Mouse (Mus musculus): Measurements from ENCODE around the gene Zfp507. TPM values are rescaled to one million over a fixed set of nuclear protein-coding genes. Genes with fewer than 3 reads are reported as not detected.

Gene Zfp507
- polyA plus RNA-seq, 1 experiment, result not detected

DNA sequence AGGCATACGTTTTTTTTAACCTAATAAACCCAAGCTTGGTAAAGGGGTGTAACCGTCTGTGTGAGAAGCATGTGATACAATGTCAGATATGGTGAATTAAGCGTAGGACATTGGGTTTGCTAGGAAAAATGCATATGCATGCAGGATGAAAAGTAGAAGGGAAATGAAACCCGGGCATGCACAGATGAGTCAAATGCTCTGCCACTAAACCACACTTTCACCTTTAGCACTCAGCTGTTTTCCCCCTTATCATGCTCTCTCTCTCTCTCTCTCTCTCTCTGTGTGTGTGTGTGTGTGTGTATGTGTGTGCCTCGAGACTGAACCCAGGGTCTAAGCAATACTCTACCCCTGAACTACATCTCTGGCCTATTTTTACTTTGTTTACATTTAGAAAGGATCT is 60.5 kb downstream of the Zfp507 start:
- Histone ChIP-seq H3K4me3 (ENCODE audit: insufficient read depth, low read length) (no peak overlapping the region), H3K27ac (ENCODE audit: insufficient read depth, low read depth, low read length) (no peak overlapping the region), H3K4me1 (ENCODE audit: control insufficient read depth, insufficient read depth, low read length) (no peaks in the 10 kb centered on the region)
- TF ChIP-seq CTCF (IDR thresholded peaks at IDR 0.05; ENCODE audit: low read depth, low read length) (no peak), POLR2A (IDR thresholded peaks at IDR 0.05; ENCODE audit: borderline replicate concordance, low read depth, low read length) (no peak)

DNA sequence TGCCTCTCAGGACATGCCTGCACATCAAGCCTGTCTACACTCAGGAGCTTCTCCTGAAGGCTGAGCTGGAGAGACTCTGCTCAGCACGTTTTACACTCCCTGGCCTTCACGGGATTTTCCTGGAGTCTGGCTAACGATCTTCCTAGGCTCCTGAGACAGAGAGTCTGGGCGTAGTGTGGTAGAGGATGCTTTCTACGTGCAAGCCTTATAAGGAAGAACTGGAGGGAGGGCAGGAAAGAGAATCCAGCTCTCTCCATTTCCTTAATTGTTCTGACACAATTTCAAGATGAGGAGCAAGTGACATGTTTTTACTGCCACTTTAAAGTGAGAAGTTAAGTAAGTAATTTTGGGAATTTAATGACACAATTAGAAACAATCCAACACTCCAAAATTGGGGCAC is 60.9 kb downstream of the Zfp507 start:
- Histone ChIP-seq H3K27ac (ENCODE audit: insufficient read depth, low read depth, low read length) (no peak overlapping the region), H3K4me1 (ENCODE audit: control insufficient read depth, insufficient read depth, low read length) (no peaks in the 10 kb centered on the region), H3K4me3 (ENCODE audit: insufficient read depth, low read length) (no peak overlapping the region)
- TF ChIP-seq POLR2A (IDR thresholded peaks at IDR 0.05; ENCODE audit: borderline replicate concordance, low read depth, low read length) (no peak), CTCF (IDR thresholded peaks at IDR 0.05; ENCODE audit: low read depth, low read length) (no peak)

DNA sequence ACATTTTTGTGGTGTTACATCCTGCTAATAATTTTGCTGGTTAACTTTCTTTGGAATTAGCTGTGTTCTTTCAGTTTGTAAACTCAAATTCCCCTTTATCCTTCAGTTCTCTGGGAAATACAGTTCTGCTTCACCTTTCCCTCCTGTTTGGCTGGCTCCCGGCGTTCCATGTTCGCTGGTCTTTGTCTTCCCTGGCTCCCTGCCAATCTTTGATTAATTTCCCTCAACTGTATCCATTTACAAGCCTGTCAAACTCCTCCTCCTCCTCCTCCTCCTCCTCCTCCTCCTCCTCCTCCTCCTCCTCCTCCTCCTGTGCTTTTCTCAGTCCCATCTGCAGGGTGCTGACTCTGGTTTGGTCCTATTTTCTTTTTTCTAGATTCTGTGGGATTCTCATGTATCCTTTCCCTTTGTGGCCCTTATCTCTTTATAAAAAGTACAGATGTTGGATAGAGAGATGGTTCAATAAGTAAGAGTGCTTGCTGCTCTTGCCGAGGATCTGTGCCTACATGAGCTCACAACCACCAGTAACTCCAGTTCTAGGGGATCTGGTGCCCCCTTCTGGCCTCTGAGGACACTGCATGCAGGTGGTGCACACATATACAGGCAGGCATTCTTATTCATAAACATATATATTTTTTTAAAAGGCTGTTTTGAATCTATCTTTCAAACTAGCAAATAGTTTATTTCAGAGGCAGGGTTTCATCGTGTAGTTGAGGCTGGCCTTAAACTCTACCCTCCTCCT is 62.1 kb downstream of the Zfp507 start:
- TF ChIP-seq POLR2A (IDR thresholded peaks at IDR 0.05; ENCODE audit: borderline replicate concordance, low read depth, low read length), result no peak
- TF ChIP-seq CTCF (IDR thresholded peaks at IDR 0.05; ENCODE audit: low read depth, low read length), result peak; percentile 21; the same call in 1 of the 2 replicates
- Histone ChIP-seq H3K4me1 (ENCODE audit: control insufficient read depth, insufficient read depth, low read length) (no peaks in the 10 kb centered on the region), H3K27ac (ENCODE audit: insufficient read depth, low read depth, low read length) (no peak overlapping the region)

DNA sequence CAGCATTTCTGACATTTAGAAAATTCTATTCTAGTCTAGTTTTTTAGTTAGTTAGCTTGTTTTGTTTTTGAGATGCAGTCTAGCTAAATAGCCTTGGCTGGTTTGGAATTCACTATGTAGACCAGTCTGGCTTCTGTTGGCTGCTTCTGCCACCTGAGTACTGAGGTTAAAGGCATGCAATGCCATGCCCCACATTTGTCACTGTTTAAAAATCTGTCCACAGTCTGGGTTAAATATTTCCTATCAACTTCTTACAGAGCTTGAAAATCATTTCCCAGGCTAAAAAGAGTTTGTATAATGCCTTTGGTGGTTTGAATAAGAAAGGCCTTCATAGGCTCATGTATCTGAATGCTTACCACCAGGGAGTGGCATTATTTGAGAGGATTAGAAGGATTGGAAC is 63.9 kb downstream of the Zfp507 start:
- TF ChIP-seq CTCF (IDR thresholded peaks at IDR 0.05; ENCODE audit: low read depth, low read length), result no peak
- no peak for TF ChIP-seq POLR2A (IDR thresholded peaks at IDR 0.05; ENCODE audit: borderline replicate concordance, low read depth, low read length)
- H3K4me3 ChIP-seq (ENCODE audit: insufficient read depth, low read length), result no peak overlapping the region
- H3K4me1 ChIP-seq (ENCODE audit: control insufficient read depth, insufficient read depth, low read length), result no peaks in the 10 kb centered on the region
- H3K27ac ChIP-seq (ENCODE audit: insufficient read depth, low read depth, low read length), result no peak overlapping the region

More for the DNA sequence above, 62.1 kb downstream of the Zfp507 start:
- no peak overlapping the region for H3K4me3 ChIP-seq (ENCODE audit: insufficient read depth, low read length)

DNA sequence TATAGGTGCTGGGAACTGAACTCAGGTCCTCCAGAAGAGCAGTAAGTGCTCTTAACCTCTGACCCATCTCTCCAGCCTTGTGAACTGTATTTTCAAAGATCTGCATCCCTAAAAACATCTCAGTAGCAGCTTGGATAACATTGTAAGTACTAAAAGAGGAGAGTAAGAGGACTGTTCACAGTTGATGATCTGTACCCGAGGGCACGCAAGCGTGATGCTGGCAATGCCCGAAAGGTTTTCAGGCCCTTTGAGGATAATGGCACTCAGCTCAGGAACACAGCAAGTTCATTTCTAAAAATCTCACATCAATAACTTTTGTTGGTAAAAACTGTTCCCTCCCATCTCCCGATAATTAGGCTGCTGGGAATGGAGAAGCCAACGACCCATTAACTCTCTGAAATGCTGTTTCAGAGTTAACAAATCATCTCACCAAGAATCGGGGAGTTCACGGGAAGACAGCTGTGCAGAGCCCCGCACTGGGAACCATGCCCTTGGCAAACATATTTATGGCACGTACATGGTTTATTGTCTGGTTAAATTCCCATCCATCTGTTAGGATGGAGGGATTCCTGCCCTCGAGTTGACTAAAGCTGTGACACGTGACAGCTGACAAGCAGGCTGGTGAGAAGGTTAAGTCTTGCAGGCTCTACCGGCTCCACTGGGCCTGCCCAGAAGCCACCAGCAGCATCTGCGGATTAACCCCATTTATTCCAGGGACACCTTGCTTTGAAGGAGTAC is 69.3 kb downstream of the Zfp507 start:
- H3K27ac ChIP-seq (ENCODE audit: insufficient read depth, low read depth, low read length), result no peak overlapping the region
- TF ChIP-seq CTCF (IDR thresholded peaks at IDR 0.05; ENCODE audit: low read depth, low read length), result no peak
- TF ChIP-seq POLR2A (IDR thresholded peaks at IDR 0.05; ENCODE audit: borderline replicate concordance, low read depth, low read length), result no peak
- H3K4me1 ChIP-seq (ENCODE audit: control insufficient read depth, insufficient read depth, low read length), result no peaks in the 10 kb centered on the region
- no peak overlapping the region for H3K4me3 ChIP-seq (ENCODE audit: insufficient read depth, low read length)

DNA sequence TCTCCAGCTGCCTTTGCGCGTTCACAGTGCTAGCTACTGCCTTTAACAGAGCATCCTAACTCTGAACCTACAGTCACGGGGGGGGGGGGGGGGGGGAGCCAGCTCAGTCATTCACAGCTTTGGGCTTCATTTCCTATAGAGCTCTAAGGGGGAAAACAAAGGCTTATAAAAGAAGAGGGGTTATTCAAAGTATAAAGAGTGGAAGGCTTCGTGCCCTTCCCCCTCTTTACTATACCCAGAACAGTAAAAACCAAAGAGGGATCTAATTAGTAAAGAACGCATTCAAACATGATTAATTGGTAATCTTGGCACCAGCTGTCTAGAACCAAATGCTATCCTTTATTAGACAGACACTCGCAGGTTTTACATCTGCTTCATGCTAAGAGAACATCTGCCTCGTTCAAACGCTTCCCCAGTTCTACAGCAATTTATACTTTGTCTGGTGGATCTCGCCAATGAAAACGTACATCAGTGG is 70.2 kb downstream of the Zfp507 start:
- H3K27ac ChIP-seq (ENCODE audit: insufficient read depth, low read depth, low read length), result no peak overlapping the region
- no peak for TF ChIP-seq POLR2A (IDR thresholded peaks at IDR 0.05; ENCODE audit: borderline replicate concordance, low read depth, low read length)
- no peak for TF ChIP-seq CTCF (IDR thresholded peaks at IDR 0.05; ENCODE audit: low read depth, low read length)
- H3K4me1 ChIP-seq (ENCODE audit: control insufficient read depth, insufficient read depth, low read length), result no peaks in the 10 kb centered on the region
- no peak overlapping the region for H3K4me3 ChIP-seq (ENCODE audit: insufficient read depth, low read length)

DNA sequence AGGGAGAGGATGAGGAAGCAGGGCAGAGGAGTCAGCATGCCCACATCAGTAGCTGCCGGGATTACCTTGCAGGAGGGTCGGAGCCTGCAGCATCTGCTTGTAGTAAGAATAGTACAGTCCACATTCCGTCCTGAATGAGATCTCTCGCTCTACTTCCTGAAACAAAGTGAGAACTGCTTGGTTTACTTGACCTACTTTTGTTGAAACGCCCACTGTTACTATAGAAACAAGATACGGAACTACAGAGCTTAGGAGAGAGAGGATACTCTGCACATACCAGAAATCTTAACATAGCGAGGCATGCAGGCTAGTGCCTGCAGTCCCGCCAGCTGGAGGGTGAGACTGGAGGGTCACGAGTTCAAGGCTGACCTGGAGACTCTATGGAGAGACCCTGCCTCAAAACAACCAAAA is 73.2 kb downstream of the Zfp507 start:
- TF ChIP-seq POLR2A (IDR thresholded peaks at IDR 0.05; ENCODE audit: borderline replicate concordance, low read depth, low read length) (no peak), CTCF (IDR thresholded peaks at IDR 0.05; ENCODE audit: low read depth, low read length) (no peak)
- no peak overlapping the region for H3K4me3 ChIP-seq (ENCODE audit: insufficient read depth, low read length)

DNA sequence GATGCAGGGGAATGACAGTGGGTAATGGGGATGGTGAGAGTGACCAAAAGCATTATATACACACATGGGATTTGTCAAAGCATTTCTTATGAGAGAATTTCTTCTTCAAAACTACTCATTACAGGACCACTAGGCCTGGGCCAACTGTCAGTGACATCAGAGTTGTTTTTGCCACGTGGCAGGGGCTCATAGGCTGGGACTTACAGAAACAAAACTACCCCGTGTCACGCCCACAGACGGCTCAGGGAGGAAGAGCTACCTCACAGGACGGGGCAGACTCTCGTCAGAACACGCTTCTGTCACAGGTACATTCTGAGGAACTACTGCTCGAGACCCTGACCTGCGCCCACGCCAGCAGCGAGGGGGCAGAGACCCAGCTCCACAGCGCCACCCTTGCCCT is 74.4 kb downstream of the Zfp507 start:
- H3K4me1 ChIP-seq (ENCODE audit: control insufficient read depth, insufficient read depth, low read length), result no peaks in the 10 kb centered on the region
- H3K4me3 ChIP-seq (ENCODE audit: insufficient read depth, low read length), result no peak overlapping the region
- H3K27ac ChIP-seq (ENCODE audit: insufficient read depth, low read depth, low read length), result no peak overlapping the region
- TF ChIP-seq POLR2A (IDR thresholded peaks at IDR 0.05; ENCODE audit: borderline replicate concordance, low read depth, low read length), result no peak
- TF ChIP-seq CTCF (IDR thresholded peaks at IDR 0.05; ENCODE audit: low read depth, low read length), result no peak

More for the DNA sequence above, 73.2 kb downstream of the Zfp507 start:
- Histone ChIP-seq H3K4me1 (ENCODE audit: control insufficient read depth, insufficient read depth, low read length) (no peaks in the 10 kb centered on the region), H3K27ac (ENCODE audit: insufficient read depth, low read depth, low read length) (no peak overlapping the region)

DNA sequence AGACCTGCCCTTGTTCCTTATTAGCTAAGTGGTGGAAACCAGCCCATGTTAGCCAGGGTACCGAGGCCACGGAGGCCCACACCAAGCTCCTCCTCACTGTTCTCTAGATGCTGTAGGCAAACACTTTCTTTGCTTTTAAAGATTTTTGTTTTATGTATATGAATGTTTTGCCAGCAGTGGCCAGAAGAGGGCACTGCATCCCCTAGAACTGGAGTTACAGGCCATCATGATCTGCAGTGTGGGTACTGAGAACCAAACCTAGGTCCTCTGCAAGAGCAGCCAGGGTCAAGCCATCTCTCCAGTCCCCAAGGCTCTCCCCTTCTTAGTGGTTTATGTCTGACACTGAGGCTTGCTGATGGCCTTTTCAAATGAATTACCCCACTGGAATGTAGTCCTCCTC is 79.8 kb downstream of the Zfp507 start:
- no peak for TF ChIP-seq POLR2A (IDR thresholded peaks at IDR 0.05; ENCODE audit: borderline replicate concordance, low read depth, low read length)
- TF ChIP-seq CTCF (IDR thresholded peaks at IDR 0.05; ENCODE audit: low read depth, low read length), result no peak
- no peaks in the 10 kb centered on the region for H3K4me1 ChIP-seq (ENCODE audit: control insufficient read depth, insufficient read depth, low read length)
- no peak overlapping the region for H3K27ac ChIP-seq (ENCODE audit: insufficient read depth, low read depth, low read length)
- no peak overlapping the region for H3K4me3 ChIP-seq (ENCODE audit: insufficient read depth, low read length)

Other genes starting within 250 kb of the Zfp507 start
- gene Nudt19, start 246.7 kb downstream of the Zfp507 start, polyA plus RNA-seq (2012; ENCODE audit: insufficient read depth, insufficient read length, missing spikeins), result 19.2 and 19.7 TPM in 2 replicates
- not detected in 2 replicates for gene Rgs9bp, start 217.4 kb downstream of the Zfp507 start, polyA plus RNA-seq (2012; ENCODE audit: insufficient read depth, insufficient read length, missing spikeins)
- gene Ankrd27, start 216.8 kb downstream of the Zfp507 start, polyA plus RNA-seq (2012; ENCODE audit: insufficient read depth, insufficient read length, missing spikeins), result 22.7 and 29.4 TPM in 2 replicates
- gene Pdcd5, start 155.5 kb downstream of the Zfp507 start, polyA plus RNA-seq (2012; ENCODE audit: insufficient read depth, insufficient read length, missing spikeins), result 56.2 and 68.9 TPM in 2 replicates
- 1.5 TPM in 2 replicates for gene Dpy19l3, start 48.5 kb downstream of the Zfp507 start, polyA plus RNA-seq (2012; ENCODE audit: insufficient read depth, insufficient read length, missing spikeins)

Measured in bone marrow macrophage, adult 2 months (primary cell).